Mouse (Mus musculus): ENCODE data around the gene Srrt. TPM values are rescaled to one million over a fixed set of nuclear protein-coding genes. Genes with fewer than 3 reads are reported as not detected.

Srrt gene
- polyA plus RNA-seq, 1 experiment from 2014 or later = 119 TPM

DNA sequence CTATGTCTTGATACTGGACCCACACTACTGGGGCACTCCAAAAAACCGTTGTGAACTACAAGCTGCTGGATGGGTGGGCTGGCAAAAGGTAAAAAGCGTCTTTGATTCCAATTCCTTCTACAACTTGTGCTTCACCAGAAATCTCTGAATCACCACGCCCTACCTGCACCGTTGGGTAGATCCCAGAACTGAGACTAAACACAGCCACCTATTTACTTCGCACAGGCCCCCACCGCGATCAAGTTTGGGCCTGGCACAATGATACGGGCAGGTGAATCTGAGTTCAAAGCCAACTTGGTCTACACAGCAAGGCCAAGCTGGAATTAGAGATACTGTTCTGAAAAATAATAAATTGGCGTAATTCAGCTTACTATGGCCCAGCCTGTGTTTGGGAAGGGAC, 12.2 kb downstream of the Srrt start:
- no peak overlapping the region for H3K27ac ChIP-seq
- 89% methylated on average over 9 of the region's 9 CpGs for WGBS (ENCODE audit: missing documents)
- H3K36me3 ChIP-seq (ENCODE audit: inconsistent target) = peaks cover 50% of the 10 kb centered on the region
- H3K79me2 ChIP-seq (ENCODE audit: inconsistent target) = no peaks in the 10 kb centered on the region
- H3K4me3 ChIP-seq (ENCODE audit: inconsistent target) = no peak overlapping the region; the same call in 1 of the 2 replicates

DNA sequence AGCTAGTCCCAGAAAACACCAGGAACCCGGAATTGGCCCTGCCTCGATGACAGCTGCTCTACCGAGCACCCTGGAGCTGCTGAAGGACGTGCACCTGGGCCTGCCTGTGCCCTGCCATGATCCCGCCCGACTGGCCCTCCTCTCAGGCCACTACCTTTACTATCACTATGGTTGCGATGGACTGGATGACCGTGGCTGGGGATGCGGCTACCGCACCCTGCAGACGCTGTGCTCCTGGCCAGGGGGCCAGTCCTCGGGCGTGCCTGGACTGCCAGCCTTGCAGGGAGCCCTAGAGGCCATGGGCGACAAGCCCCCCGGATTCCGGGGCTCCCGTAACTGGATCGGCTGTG, 12.8 kb downstream of the Srrt start:
- Histone ChIP-seq H3K36me3 (ENCODE audit: inconsistent target) (peaks cover 44% of the 10 kb centered on the region), H3K4me3 (ENCODE audit: inconsistent target) (peak overlapping the region; percentile 58), H3K27ac (peak overlapping the region; percentile 29; the same call in 1 of the 2 replicates), H3K79me2 (ENCODE audit: inconsistent target) (no peaks in the 10 kb centered on the region)
- 19% methylated on average over 18 of the region's 18 CpGs for WGBS (ENCODE audit: missing documents)

DNA sequence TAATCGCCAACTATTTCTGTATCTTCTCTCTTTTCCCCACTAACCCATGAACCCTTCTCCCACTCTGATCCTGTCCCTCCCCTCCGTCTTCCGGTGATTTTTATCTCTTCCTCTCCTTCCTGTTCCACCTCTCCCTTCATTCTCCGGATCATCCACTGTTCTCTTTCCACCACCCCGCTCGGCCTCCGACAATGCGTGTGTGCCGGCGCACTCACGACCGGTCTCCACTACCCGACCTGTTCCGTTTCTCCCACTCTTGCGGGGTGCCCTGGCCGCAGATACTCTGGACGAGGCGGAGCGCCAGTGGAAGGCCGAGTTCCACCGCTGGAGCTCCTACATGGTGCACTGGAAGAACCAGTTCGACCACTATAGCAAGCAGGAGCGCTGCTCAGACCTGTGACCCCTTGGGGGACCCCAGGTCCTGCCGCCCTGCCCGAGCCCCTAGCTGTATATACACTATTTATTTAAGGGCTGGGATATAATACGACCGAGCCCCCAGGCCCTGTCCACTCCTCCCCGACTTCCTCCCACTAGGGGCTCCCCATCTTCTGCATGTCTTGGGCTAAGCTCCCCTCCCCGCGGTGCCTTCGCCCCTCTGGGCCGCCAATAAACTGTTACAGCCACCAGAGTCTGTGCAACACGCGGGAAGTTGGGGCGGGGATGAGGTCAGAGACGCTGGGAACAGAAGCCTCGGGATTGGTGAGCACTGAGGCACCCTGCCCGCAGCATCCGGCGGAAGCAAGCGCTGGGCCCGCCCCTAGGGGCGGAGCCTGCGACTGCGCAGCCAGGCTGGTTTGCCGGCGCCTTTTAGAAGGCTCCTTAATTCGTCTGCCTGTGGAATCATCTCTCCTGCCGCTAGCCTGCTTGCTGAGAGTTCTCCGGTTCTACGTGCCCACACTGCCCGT, 13.4 kb downstream of the Srrt start, which contains the start of gene Ufsp1:
Gene Ufsp1, plus strand, starts transcription at position 791 of the 905 bp plus-strand sequence.
- under 1% methylated on average over 51 of the region's 52 CpGs for WGBS (ENCODE audit: missing documents)
- peak within 1 kb of the TSS; percentile 82 for H3K27ac ChIP-seq
- H3K4me3 ChIP-seq (ENCODE audit: inconsistent target) = peak within 1 kb of the TSS; percentile 58
- H3K36me3 ChIP-seq (ENCODE audit: inconsistent target) = peaks cover 38% of the 10 kb centered on the region
- H3K79me2 ChIP-seq (ENCODE audit: inconsistent target) = no peaks in the 10 kb centered on the region

DNA sequence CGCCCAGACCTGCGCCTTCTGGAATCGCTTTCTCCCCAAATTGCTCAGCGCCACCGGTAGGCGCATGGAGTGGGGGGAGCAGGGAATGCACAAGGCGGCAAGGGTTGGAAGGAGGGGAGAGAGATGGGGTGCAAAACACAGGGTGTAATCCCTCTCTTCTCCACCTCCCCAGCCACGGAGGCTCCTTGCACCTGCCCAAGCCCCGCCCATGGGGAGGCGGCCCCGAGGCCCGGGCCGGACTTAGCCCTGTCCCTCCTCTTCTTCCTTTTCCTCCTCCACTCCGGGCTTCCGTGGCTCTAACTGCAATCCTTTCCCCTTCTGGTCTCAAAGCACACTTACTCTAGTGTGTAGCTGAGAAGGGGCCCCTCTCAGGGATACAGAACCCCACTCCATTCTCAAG, 14.2 kb downstream of the Srrt start:
- 2% methylated on average over 15 of the region's 15 CpGs for WGBS (ENCODE audit: missing documents)
- Histone ChIP-seq H3K79me2 (ENCODE audit: inconsistent target) (no peaks in the 10 kb centered on the region), H3K4me3 (ENCODE audit: inconsistent target) (peak overlapping the region; percentile 58), H3K27ac (peak overlapping the region; percentile 82), H3K36me3 (ENCODE audit: inconsistent target) (peaks cover 30% of the 10 kb centered on the region)

DNA sequence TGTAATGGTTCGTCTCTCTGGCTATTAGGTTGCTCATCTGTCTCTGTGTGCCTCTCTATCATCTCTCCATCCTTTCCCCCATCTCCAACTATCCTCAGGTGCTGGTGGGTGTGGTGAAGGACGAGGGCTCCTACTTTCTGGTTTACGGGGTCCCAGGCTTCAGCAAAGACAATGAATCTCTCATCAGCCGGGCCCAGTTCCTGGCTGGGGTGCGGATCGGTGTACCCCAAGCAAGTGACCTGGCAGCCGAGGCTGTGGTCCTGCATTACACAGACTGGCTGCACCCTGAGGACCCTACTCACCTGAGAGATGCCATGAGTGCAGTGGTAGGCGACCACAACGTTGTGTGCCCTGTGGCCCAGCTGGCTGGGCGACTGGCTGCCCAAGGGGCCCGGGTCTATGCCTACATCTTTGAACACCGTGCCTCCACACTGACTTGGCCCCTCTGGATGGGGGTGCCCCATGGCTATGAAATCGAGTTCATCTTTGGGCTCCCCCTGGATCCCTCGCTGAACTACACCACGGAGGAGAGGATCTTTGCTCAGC, 16.0 kb downstream of the Srrt start:
- no peak overlapping the region for H3K27ac ChIP-seq
- H3K79me2 ChIP-seq (ENCODE audit: inconsistent target) = no peaks in the 10 kb centered on the region
- H3K36me3 ChIP-seq (ENCODE audit: inconsistent target) = peaks cover 12% of the 10 kb centered on the region
- no peak overlapping the region for H3K4me3 ChIP-seq (ENCODE audit: inconsistent target)
- WGBS (ENCODE audit: missing documents) = 82% methylated on average over 12 of the region's 15 CpGs

DNA sequence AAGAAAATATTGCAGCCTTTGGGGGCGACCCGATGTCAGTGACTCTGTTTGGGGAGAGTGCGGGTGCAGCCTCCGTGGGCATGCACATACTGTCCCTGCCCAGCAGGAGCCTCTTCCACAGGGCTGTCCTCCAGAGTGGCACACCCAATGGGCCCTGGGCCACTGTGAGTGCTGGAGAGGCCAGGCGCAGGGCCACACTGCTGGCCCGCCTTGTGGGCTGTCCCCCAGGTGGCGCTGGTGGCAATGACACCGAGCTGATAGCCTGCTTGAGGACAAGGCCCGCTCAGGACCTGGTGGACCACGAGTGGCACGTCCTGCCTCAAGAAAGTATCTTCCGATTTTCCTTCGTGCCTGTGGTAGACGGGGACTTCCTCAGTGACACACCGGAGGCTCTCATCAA, 16.8 kb downstream of the Srrt start:
- peaks cover 4% of the 10 kb centered on the region; the same call in 1 of the 2 replicates for H3K36me3 ChIP-seq (ENCODE audit: inconsistent target)
- 22% methylated on average over 14 of the region's 15 CpGs for WGBS (ENCODE audit: missing documents)
- H3K79me2 ChIP-seq (ENCODE audit: inconsistent target) = no peaks in the 10 kb centered on the region
- no peak overlapping the region for H3K4me3 ChIP-seq (ENCODE audit: inconsistent target)
- H3K27ac ChIP-seq = no peak overlapping the region

DNA sequence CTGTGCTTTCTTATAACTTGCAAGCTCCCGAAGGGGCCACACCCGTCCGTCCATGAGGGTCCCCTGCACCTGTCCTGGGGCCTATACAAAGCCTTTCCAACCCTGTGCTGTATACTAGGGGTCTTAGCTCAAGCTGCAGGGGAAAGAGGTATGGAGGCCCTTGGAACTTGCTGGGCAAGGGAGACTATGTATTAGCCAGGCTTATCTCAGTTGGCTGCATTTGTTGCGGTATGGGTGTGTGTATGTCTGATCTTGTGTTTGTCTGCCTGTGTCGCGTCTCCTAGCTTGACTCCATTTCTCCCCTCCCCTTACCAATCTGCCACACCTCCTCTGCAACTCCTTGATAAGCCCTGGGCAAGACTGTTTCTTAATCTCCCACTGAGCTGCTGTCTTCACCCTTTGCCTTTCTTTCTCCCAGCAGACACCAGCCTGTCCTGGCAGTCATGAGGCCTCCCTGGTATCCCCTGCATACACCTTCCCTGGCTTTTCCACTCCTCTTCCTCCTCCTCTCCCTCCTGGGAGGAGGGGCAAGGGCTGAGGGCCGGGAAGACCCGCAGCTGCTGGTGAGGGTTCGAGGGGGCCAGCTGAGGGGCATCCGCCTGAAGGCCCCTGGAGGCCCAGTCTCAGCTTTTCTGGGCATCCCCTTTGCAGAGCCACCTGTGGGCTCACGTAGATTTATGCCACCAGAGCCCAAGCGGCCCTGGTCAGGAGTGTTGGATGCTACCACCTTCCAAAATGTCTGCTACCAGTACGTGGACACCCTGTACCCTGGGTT, 17.7 kb downstream of the Srrt start:
- WGBS (ENCODE audit: missing documents) = 79% methylated on average over 9 of the region's 13 CpGs
- no peaks in the 10 kb centered on the region for H3K36me3 ChIP-seq (ENCODE audit: inconsistent target)
- no peaks in the 10 kb centered on the region for H3K79me2 ChIP-seq (ENCODE audit: inconsistent target)
- no peak overlapping the region for H3K27ac ChIP-seq
- no peak overlapping the region for H3K4me3 ChIP-seq (ENCODE audit: inconsistent target)

DNA sequence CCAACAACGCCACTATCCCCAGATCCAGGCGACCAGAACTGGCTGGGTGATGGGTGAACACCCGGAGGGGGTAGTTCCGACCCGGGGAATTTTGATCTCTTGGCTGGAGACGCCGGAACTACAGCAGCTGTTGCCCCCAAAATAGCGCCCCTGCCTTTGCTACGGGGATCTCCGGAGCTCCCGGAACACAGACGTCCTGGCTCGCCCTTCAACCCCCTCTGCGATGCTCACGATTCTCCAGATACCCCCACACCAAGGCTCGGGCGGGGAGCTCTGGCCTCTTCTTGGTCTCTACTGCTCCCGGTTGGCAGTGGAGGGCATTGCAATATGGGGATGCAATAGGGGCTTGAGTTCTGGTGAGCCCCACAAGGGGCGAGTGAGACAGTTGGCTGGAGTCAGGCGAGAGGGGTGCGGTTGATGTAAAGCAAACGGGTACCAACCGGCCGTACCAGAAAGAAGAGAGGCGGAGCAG, 18.4 kb downstream of the Srrt start:
- Histone ChIP-seq H3K36me3 (ENCODE audit: inconsistent target) (no peaks in the 10 kb centered on the region), H3K27ac (no peak overlapping the region), H3K79me2 (ENCODE audit: inconsistent target) (no peaks in the 10 kb centered on the region), H3K4me3 (ENCODE audit: inconsistent target) (no peak overlapping the region)
- WGBS (ENCODE audit: missing documents) = 10% methylated on average over 24 of the region's 25 CpGs

DNA sequence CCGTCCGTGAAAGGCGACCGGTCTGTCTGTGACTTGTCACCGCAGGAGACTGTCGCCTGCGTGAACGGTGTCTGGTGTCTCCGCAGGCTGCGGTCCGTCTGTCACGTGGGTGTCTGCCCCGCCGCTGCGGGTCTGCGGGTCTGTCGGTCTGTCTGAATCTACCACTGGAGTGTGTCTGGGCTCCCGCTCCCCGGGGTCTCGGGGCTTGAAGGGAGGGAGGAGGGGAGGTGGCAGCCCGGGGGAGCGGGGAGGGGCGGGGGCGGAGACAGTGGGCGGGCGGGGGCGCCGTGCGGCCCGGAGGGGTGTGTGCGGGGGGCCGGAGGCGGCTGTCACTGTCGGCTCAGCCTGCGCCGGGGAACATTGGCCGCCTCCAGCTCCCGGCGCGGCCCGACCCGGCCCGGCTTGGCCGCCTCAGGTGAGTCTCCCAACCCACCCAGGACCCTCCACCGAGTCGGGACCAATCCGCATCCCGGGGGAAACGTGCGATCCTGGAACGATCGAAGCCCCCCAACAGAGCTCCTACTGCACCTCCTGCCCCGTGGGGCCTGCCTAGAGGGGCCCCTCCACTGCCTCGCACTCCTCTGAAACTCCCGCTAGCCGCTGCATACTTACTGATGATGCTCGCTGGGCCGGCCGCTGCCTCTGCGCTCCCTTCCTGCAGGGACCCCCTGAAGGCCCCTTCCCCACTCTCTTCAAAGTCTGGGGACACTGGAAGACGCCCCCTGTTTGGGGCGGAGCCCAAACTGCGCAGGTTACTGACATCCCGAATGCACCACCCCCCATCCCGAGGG, 19.3 kb downstream of the Srrt start:
- H3K36me3 ChIP-seq (ENCODE audit: inconsistent target) = no peaks in the 10 kb centered on the region

DNA sequence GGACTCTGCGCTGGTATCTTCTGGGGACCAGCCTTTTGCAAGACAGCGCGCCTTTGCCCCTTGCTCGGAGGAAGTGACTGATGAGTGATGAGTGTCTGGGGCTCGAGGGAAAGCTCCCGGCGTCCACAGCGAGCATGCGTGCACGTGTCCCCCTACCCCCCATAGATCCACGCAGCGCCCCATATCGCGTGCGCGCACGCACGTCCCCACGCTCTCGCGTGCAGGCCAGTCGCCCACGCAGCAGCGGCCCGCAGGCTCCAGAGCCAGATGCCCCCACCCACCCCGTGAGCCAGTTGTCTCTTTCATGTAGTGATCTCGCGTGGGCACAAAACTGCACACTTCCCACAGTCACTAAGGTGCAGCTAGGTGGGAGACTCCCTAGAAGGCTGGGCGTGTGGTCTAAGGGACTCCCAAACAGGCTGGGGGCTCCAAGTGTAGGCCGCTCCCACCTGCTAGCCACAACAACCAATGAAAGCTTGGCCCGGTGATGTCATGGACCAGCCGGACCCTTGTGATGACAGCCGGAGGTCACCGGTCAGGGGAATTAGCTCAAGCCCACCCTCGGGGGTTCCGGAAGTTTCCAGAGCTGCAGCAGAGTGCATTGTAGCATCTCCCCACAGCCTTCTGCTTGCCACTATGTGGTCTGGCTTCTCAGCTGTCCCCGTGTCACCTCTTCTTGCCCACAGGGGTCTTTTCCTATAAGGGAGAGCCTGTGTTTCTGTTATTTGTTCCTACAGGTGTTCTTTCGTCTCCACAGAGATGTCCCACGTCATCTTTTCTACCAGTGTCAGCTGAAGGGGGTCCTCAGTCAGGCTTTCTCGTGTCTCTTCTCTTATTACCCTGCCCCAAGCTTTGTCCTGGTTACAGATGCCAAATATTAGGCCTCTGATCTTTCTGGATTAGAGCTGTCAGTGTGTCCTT, 20.2 kb downstream of the Srrt start, which contains the start of gene Ache:
Gene Ache, plus strand, starts transcription at position 488 of the 921 bp plus-strand sequence.
- Histone ChIP-seq H3K36me3 (ENCODE audit: inconsistent target) (no peaks in the 10 kb centered on the region), H3K4me3 (ENCODE audit: inconsistent target) (no peak within 1 kb of the TSS), H3K27ac (no peak within 1 kb of the TSS), H3K79me2 (ENCODE audit: inconsistent target) (no peaks in the 10 kb centered on the region)
- WGBS (ENCODE audit: missing documents) = 5% methylated on average over 40 of the region's 40 CpGs

More for the DNA sequence above, 19.3 kb downstream of the Srrt start:
- Histone ChIP-seq H3K79me2 (ENCODE audit: inconsistent target) (no peaks in the 10 kb centered on the region), H3K4me3 (ENCODE audit: inconsistent target) (no peak overlapping the region), H3K27ac (no peak overlapping the region)
- WGBS (ENCODE audit: missing documents) = 3% methylated on average over 61 of the region's 65 CpGs

DNA sequence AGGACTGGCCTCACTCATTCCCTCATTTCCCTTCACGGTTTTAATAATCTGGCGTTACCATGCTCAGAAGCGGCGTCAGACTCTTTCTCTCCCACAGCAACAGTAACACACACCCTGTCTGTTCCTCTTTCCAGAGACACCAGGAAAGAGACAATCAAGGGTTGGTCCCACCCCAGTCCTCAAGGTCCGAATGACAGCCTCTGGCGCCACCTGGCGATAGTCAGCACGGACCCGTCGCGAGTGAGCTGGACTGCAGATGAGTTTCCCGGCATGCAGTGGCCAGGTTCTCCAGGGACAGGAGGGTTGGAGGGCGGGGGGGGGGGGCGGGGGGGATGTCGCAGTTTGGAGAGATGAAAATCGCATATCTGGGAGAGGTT, 20.8 kb downstream of the Srrt start:
- WGBS (ENCODE audit: missing documents) = 1% methylated on average over 16 of the region's 16 CpGs
- Histone ChIP-seq H3K27ac (no peak overlapping the region), H3K36me3 (ENCODE audit: inconsistent target) (no peaks in the 10 kb centered on the region), H3K79me2 (ENCODE audit: inconsistent target) (no peaks in the 10 kb centered on the region), H3K4me3 (ENCODE audit: inconsistent target) (no peak overlapping the region)

DNA sequence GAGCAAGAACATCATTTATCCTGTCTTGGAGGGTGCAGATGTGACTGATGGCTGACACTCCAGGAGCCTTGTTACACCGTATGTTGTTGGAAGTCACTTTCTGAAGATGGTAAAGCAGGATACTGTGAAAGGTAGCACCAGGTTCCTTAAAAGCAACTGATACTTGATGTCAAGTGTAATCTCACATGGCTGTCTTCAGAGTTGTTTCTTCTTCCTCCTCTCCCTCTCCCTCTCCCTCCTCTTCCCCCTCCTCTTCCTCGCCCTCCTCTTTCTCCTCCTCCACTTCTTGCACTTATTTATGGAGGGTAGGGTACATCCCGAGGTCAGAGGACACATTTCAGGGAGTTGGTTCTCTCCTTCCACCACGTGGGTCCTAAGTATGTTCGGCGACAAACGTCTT, 21.5 kb downstream of the Srrt start:
- Histone ChIP-seq H3K4me3 (ENCODE audit: inconsistent target) (no peak overlapping the region), H3K36me3 (ENCODE audit: inconsistent target) (no peaks in the 10 kb centered on the region)
- WGBS (ENCODE audit: missing documents) = 32% methylated on average over 7 of the region's 7 CpGs

DNA sequence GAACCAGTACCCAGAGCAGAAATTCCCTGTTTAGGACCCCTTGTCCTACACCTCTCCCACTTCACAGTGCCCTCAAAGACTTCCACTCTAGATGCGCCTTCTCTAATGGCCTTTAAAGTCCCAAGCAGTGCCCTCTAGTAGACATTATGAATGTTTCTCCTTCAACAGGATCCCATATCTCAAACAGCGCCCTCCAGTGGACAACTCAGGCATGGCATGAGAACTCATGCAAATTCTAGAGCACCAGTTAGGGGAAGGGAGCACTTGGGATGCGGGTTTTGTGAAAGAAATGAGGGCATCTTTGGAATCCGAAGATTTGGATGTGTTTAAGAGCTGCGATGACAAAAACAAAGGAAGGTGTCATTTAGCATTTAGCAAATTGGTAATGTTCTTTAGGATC, 22.4 kb downstream of the Srrt start:
- Histone ChIP-seq H3K79me2 (ENCODE audit: inconsistent target) (no peaks in the 10 kb centered on the region), H3K27ac (no peak overlapping the region), H3K4me3 (ENCODE audit: inconsistent target) (no peak overlapping the region), H3K36me3 (ENCODE audit: inconsistent target) (no peaks in the 10 kb centered on the region)
- WGBS (ENCODE audit: missing documents) = 59% methylated on average over 5 of the region's 5 CpGs

More for the DNA sequence above, 21.5 kb downstream of the Srrt start:
- Histone ChIP-seq H3K27ac (no peak overlapping the region), H3K79me2 (ENCODE audit: inconsistent target) (no peaks in the 10 kb centered on the region)

All from macrophage (primary cell).